Mouse (Mus musculus) spleen, postnatal 4 days (tissue): ENCODE results near the gene Socs3.
A peak's percentile ranks its signal among the peaks of the same experiment; 100 is the strongest.

ENCODE experiments used
- DNase-seq, 2 experiments: peaks; one replicate each; pipeline ENCODE4 v3.0.0; 2022; ENCODE audit warnings: low spot score in 2 of 2

The Socs3 gene

GRCm38 (mm10) chr11:117972656-117973558, 3.1 kb upstream of the Socs3 start:
- DNase-seq, result no peak

- DNase-seq, result peak in 1 of 2 experiments; percentile 58
These were observed 1.9 kb upstream of the Socs3 start for GRCm38 (mm10) chr11:117971646-117972242.

- no peak for DNase-seq
These were observed 1.3 kb upstream of the Socs3 start for GRCm38 (mm10) chr11:117971100-117971499.

DNA sequence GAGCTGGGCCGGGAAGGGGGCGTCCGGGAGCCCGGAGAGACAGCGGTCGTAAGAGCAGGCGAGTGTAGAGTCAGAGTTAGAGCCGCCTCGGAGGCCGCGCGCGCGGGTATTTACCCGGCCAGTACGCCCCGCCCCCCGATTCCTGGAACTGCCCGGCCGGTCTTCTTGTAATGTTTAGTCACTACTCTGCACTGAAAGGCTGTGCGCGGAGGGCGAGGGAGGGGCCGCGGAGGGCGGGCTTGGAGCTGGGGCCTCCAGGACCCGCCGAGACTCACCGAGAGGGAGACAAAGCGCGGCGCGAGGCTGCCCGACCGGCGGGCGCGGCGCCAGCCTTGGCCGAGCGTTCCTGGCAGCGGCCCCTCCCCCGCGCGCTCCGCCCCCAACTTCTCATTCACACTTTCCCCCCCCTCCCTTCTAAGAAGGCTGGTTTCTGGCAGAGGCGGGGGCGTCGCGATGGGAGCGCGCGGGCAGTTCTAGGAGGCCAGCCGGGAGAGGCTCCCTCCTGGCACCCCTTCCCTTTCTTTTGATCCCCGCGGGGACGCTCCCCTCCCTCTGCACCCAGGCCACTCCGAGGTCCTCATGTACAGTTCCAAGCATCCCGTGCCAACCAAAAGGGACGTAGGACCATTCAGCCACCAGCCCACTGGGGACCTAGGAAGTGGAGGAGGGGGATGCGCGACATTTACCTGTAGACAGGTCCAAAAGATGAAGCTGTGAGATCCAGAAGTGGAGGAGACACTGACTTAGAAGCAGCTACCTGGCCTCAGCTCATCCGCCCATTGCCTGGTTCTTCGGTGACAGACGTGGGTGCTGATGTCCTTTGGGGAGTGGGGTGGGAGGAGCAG, 525 bp downstream of the Socs3 start:
- peak; percentile 85 to 90 for DNase-seq

DNA sequence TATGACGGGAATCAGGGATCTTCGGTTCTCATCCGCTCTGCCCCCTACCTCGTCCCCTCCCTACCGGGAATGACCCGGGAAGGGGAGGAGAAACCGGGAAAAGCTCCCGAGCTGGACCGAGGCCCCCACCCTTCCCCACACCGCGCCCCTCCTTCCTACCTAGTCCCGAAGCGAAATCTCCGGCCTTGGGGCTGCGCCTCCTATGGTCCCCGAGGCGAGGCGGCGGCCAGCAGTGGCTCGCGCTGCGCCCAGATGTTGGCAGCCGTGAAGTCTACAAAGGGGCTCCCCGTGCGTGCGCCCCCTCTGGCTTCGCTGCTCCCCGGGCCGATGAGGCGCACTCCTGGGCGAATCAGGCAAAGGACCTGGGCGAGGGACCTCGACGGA, 1.1 kb downstream of the Socs3 start:
- peak in 1 of 2 experiments; percentile 74 for DNase-seq

DNA sequence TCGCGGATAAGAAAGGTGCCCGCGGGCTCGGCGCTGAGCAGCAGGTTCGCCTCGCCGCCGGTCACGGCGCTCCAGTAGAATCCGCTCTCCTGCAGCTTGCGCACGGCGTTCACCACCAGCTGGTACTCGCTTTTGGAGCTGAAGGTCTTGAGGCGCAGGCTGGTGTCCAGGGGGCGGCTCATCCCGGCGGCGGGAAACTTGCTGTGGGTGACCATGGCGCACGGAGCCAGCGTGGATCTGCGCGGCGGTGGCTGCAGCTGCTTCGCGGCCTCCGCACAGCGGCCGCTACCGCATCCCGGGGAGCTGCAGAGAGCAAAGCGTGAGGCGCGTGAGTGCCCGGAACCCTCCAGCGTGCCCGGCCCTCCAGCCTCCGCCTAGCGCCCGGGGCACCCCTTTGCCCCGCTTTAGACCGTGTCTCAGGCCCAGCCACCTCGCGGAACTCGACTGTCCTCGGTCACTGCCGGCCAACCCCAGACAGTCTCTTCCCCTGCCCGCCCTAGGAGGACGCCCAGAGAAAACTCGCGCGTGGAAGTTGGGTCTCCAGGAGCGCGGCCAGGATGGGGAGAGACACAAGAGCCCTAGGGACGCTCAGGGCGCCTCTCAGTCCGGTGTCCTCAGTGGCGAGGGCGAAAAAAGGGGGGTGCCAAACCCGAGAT, 1.7 kb downstream of the Socs3 start:
- DNase-seq, result peak in 1 of 2 experiments; percentile 74

DNA sequence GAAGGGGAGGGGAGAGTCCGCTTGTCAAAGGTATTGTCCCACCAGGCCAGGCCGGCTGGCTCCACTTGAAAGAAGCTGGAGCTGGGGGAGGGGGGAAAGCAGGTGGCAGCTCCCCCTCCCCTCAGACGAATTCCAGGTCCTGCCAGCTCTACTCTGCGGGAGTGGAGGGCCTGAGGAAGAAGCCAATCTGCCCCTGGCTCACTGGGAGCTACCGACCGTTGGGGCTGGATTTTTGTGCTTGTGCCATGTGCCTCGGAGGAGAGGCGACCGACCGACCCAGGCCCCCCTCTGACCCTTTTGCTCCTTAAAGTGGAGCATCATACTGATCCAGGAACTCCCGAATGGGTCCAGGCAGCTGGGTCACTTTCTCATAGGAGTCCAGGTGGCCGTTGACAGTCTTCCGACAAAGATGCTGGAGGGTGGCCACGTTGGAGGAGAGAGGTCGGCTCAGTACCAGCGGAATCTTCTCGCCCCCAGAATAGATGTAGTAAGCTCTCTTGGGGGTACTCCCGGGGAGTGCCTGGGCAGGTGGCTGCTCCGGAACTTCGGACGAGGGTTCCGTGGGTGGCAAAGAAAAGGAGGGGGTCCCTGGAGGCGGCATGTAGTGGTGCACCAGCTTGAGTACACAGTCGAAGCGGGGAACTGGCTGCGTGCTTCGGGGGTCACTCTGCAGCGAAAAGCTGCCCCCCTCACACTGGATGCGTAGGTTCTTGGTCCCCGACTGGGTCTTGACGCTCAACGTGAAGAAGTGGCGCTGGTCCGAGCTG, 2.4 kb downstream of the Socs3 start:
- DNase-seq, result peak in 1 of 2 experiments; percentile 68

- no peak for DNase-seq
These were observed 3.2 kb downstream of the Socs3 start for GRCm38 (mm10) chr11:117966506-117967100.

GRCm38 (mm10) chr11:117965561-117965981, 4.3 kb downstream of the Socs3 start:
- peak in 1 of 2 experiments; percentile 60 for DNase-seq

DNA sequence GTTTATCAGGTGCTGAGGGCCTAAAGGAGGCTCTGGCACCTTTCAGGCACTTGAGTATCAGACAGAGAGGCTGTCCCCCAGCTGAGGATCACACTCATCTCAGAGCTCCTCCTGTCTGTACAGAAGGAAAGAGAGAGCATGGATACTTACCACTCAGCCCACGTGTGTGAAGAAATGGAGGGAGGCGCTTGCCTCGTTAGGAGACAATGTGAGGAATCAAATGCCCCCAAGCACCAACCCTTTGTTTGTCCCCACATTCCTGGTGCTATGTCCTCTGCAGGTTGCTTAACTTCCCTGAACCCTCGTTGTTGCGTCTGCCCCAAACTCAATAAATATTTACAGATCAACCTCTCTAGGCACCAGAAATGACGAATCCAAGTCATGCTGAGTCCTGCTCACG, 4.8 kb downstream of the Socs3 start:
- no peak for DNase-seq

DNA sequence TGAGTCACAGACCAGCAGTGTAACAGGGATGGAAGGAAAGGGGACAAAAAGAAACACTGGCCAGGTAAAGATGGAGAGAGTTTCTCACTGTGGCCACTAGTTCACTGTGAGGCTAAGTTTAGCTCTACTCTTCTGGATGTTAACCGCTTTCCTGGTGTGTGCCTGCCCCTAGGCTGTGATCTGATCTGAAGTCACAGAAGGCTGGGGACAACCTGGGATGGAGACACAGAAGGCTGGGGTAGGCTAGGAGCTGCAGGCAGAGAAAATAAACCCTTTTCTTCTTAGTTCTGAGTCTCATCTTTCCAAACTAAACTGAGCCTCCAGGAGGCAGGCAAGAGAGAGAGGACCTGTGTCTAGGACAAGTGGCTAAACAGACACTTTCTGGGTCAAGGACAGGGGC, 5.6 kb downstream of the Socs3 start:
- DNase-seq, result no peak

DNA sequence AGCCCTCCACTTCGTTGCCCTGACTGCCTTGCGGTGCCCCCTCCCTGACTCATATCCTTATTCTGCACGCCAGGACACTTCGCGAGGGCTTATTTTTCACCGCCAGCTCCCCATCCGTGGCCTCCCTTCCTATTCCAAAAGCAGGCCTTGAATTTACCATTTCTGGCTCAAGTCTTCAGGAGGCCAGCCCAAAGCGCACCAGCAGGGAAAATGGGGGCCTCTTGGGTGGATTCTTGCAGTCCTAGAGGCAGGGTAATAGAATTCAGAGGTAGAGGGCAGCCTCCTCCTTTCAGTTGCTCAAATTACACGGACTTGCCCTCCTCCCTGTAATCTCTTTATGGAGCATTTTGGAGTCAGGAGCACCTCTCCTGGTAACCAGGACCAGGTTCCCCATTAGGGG, 6.0 kb downstream of the Socs3 start:
- no peak for DNase-seq

DNA sequence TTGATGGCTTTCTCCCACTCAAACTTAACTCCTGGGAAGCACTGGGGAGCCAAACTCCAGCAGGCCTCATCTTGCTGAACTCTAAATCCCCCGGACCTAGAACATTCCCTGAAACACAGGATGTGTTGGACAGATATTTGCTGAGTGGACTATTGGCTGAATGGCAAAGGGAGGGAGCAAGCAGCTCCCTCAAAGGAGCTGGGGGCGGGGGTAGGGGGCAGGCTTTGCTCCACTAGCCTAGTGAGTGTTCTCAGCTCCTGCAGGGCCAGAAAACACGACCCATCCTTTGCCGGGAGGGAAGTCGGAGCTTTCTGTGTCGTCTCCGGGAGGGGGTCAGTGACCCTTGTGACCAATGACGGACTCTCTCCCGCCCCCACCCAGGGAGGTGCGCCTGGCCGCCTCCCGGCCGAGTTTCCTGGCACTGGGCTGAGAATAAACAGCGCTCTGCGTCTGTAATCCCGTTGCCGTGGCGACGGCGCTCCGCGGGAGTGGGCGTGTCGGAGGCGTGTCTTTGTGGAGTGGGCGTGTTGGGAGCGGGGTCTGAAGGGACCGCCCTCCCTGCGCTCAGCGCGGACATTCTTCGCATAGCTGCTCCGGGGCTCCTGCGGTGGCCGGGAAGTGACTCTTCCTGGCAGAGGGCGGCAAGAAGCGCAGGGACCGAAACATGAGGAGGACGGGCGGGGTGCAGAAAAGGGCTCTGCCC, 6.6 kb downstream of the Socs3 start:
- DNase-seq, result peak; percentile 89 to 93

DNA sequence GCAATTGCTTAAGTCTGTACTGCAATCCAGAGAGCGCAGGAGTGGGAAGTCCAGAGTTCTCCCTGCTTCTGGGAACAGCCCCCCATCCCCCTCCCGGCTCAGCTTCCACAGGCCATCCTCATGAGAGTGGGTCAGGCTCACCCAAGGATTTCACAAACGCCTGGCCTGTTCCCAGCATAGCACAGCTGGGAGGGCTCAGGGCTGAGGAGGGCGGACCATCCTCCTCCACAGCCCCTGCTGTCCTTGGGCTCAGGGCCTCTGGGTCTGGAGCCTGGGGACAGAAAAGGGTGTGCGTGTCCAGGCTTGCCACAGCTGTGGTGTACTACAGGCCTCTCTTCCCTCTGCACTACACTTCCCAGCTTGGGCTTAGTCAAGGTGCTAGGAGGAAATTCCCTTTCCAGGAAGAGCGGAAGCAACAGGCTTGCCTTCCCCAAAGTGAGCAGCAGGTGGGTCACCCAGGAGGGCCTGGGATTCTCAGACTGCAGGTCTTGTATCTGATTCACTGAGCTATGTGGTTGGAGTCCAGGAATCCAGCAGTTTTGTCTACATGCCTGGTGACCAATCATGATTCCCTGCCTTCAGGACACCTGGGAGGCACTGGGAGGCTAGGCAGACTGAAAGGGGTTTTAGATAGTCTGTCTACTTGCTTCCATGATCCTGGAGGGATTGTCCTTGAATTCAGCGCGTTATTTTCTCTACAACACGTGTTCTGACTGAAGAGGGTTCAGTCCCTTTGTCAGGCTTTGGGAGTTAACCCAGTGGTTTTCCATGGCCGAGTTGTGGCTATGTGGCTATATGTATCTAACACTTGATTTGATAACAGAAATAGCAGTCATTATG, 7.4 kb downstream of the Socs3 start:
- no peak for DNase-seq

GRCm38 (mm10) chr11:117960601-117961000, 9.2 kb downstream of the Socs3 start:
- no peak for DNase-seq

- DNase-seq, result no peak
These were observed 10.0 kb downstream of the Socs3 start for GRCm38 (mm10) chr11:117959741-117960381.

DNA sequence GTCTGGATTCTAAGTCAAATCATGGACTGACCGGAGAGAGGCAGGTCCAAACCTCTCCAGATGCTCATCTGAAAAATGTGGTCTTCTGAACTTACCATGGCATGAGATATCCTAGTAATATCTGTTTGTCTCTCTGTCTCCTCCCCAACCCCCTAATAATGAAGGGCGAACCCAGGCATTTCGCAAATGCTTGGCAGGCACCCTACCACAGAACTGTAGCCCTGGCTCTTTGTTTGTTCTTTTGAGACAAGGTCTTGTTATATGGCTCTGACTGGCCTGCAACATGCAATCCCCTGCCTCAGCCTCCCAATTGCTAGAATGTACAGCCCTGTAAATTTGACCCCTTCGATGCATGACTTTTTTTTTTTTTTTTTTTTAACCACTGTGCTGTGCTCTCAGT, 10.7 kb downstream of the Socs3 start:
- DNase-seq, result no peak

GRCm38 (mm10) chr11:117958197-117958596, 11.7 kb downstream of the Socs3 start:
- no peak for DNase-seq
